Mouse (Mus musculus) skeletal muscle tissue, adult 2 months (tissue): ENCODE measurements around the gene Tenm2.

Source experiments
- DNase-seq: peaks from one replicate; pipeline ENCODE4 v3.0.0-alpha.2; 2012; ENCODE audit warnings: low read depth, low spot score

The Tenm2 gene

DNA sequence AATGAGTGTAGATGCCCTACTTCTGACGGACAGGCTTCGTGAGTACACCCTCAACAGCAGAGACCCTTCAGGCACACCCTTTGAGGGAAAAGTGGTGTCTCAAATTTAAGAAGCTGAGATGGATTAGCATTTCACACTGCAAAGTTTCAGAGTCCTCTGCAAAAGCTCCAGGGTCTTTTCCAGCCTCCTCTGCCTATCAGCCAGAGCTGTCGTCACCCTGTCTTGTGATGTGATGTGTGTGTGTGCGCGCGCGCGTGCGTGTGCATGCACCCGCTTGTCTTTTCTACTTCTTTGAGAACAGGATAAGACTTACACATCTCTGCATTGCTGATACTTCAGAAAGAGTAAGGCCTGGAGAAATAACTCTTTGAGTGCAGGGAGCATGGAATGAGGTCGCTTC, 1179.2 kb downstream of the Tenm2 start:
- no peak for DNase-seq

- no peak for DNase-seq
Measured at GRCm38 (mm10) chr11:36054323-36054722, 1181.4 kb downstream of the Tenm2 start.

- no peak for DNase-seq
Measured at GRCm38 (mm10) chr11:36053457-36053856, 1182.3 kb downstream of the Tenm2 start.

- DNase-seq: no peak
Measured at GRCm38 (mm10) chr11:36052598-36052997, 1183.2 kb downstream of the Tenm2 start.

- no peak for DNase-seq
Measured at GRCm38 (mm10) chr11:36052091-36052490, 1183.7 kb downstream of the Tenm2 start.

GRCm38 (mm10) chr11:36049547-36049946, 1186.2 kb downstream of the Tenm2 start:
- DNase-seq: no peak

- DNase-seq: peak; percentile 45
Measured at GRCm38 (mm10) chr11:36045681-36046276, 1190.0 kb downstream of the Tenm2 start.

GRCm38 (mm10) chr11:36041411-36041810, 1194.4 kb downstream of the Tenm2 start:
- DNase-seq: no peak

DNA sequence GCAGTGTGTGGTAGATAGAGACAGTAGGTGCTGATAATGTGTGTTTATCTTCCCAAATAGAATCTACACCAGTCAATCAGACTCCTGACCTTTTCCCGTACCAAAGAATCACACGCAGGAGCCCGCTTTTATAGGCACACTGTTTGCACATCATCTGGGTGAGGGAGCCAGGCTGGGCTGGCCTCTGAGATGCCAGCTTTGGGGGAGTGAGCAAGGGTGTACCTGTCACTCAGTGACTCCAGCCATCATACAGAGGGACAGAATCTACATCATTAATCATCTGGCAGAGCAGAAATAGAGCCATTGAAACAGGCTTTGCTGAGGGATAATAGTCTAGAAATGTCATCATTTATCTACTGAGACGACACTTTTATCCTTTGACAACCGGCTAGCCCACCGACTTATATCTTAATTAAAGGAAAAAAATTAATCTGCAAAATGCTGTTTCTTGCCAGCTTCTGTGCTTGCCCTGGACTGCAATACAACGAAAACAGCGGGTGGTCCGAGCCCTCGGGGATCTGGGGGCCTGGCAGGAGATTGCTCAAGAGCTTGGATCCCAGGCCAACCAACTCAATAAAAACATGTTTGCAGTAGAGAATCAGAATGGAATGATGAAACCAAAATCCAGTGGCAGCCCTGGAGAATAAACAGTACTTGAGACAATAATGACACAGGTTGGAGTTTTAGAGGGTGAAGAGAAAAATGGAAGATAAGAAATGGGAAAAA, 1195.1 kb downstream of the Tenm2 start:
- DNase-seq: no peak

GRCm38 (mm10) chr11:36039825-36040224, 1195.9 kb downstream of the Tenm2 start:
- no peak for DNase-seq

DNA sequence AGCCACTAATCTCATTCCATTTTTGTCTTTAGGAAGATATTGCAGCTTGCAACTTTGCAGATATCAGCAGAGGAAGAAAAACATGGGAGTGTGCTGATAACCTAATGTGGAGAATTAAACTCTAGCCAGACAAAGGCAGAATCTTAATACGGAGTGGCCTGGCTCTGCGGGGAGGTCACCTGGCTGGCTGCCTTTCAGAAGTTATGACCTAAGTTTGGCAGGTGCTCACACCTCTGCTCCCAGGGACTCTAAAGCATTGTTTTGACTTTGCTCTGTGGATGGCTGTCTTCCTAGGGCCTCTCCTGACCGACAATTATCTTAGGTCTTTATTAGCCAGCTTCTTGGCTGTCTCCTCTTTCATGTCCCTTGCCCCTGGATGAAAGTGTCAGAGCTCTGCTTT, 1197.4 kb downstream of the Tenm2 start:
- no peak for DNase-seq

GRCm38 (mm10) chr11:36037311-36037710, 1198.5 kb downstream of the Tenm2 start:
- DNase-seq: no peak

DNA sequence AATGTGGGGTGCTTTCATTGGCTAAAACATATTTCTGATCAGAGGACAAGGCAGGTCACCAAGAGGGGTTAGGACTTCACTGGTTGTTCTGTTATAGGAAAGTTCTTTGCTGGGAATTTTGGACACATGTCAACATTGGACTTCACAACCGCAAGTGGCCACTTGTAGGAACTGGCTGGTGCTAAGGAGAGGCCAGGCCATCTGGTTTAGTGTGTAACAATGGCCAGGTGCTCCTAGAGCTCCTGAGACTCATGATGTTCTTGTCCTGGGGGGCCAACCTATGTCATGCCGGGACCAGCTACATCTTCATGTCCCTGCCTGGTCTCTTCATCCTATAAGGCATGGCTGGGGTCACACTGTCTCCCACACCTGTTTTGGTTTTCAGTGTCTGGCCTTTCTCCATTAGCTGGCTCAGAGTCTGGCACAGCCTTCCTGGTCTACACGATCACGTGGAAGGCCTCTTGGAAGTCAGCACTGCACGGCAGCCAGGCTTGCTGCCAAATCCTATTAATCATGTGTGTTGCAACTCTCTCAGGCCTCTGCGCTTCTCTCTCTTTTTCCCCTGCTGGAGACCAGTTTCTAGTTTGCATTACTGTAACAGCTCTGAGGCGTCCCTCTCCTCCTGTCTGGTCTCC, 1199.6 kb downstream of the Tenm2 start:
- peak; percentile 88 for DNase-seq

GRCm38 (mm10) chr11:36031751-36032150, 1204.0 kb downstream of the Tenm2 start:
- DNase-seq: no peak

GRCm38 (mm10) chr11:36020009-36020408, 1215.8 kb downstream of the Tenm2 start:
- no peak for DNase-seq

DNA sequence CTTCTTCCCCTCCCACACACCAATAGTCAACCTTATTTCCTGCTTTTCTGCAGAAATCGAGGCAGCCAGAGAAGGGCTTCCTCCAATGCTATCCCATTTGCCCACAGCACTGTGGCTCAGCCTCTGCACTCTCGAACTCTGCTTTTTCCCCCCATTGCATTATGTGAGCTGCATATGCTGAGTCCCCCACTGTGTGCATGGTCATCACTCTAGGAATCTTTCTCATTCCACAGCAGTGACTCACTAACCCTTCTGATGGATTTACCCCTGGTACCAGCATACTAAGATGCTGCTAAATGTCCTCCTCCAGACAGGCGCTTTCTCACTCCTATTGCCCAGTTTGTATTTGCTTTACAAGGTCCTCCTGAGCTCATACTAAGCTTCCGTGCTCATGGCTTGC, 1222.6 kb downstream of the Tenm2 start:
- DNase-seq: no peak

GRCm38 (mm10) chr11:36009281-36010208, 1226.2 kb downstream of the Tenm2 start:
- DNase-seq: no peak

- DNase-seq: no peak
Measured at GRCm38 (mm10) chr11:36002900-36003299, 1232.9 kb downstream of the Tenm2 start.

DNA sequence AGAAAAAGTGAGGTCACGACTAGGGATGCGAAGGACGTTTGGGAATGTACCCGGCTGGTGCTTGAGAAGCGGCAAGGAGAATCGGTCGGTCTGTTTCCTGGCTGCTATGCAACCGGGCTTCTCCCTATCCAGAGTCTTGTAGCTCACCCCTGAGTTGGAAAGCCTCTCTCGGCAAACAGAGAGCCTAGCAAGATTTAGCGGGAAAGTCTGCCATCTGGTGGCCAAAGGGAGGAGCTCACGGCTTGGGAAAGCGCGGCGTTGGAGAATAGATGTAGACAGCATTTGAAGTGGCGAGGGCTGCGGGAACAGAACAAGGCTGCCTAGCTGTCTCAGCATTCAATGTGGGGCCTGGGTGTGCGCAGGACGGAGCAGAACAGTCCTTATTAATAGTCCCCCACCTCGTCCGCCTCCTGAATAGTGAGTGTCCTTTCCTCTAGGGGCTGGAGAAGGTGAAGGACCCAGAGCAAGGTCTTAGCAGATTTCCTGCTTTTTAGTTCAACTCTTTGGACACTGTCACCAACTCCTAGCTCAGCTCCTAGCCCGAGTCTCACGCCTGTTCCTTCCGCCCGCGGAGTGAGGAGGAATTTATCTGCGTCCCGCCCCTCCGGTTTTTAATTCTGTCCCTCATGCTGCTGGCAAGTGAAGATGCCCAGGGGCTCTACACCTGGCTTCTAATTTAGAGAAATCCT, 1234.3 kb downstream of the Tenm2 start:
- DNase-seq: peak; percentile 44

GRCm38 (mm10) chr11:36000585-36001281, 1235.0 kb downstream of the Tenm2 start:
- no peak for DNase-seq

GRCm38 (mm10) chr11:36000038-36000437, 1235.7 kb downstream of the Tenm2 start:
- no peak for DNase-seq
